Mouse (Mus musculus) adrenal gland (tissue): ENCODE data around the gene Srsf7.
"Not testable (repeated sequence)": the region's sequence is repeated elsewhere in the genome, so short reads cannot be mapped to it uniquely, and the experiment has no call there.

Experiments used
- intact Hi-C: fragments of 180-260 bp; cut with DNase I; formaldehyde crosslinking; loops from one replicate; pipeline ENCODE4 v1.15.1; 2025
- long read RNA-seq, 2 experiments: library from polyadenylated mRNA; unstranded; transcript quantifications; one replicate each; pipeline ENCODE4 v2.0.0; 2020; ENCODE audit warnings: borderline replicate concordance in 1 of 2; ENCODE audit not compliant: insufficient replicate concordance in 1 of 2

Gene Srsf7
- long read RNA-seq, experiment 1, partial matches to known transcripts = 2 of 12 reads
- long read RNA-seq, experiment 1, other reads (novel, unspliced or antisense) = 1 of 12 reads
- long read RNA-seq, experiment 2, transcript Srsf7-208 (8 exons, 1,040 nt) = major isoform, 7 of 28 reads
- long read RNA-seq, experiment 2, partial matches to known transcripts = 4 of 28 reads
- long read RNA-seq, experiment 2, other reads (novel, unspliced or antisense) = 12 of 28 reads

GRCm38 (mm10) chr17:80206671-80207581 lies at the start of gene Srsf7, which contains the start of gene Ttc39d:
Srsf7 (minus strand) TSS chr17:80207307.
Ttc39d (plus strand) TSS chr17:80207460.
- intact Hi-C loops = no loop called here

GRCm38 (mm10) chr17:80255208-80255607 lies 48.1 kb upstream of the Srsf7 start:
- intact Hi-C loops = no loop called here

GRCm38 (mm10) chr17:80254421-80254820 lies 47.3 kb upstream of the Srsf7 start:
- intact Hi-C loops = no loop called here

GRCm38 (mm10) chr17:80252757-80253525 lies 45.8 kb upstream of the Srsf7 start:
- intact Hi-C loops = no loop called here

- intact Hi-C loops = no loop called here
These were observed 36.0 kb upstream of the Srsf7 start for GRCm38 (mm10) chr17:80243116-80243515.

- intact Hi-C loops = no loop called here
These were observed 34.5 kb upstream of the Srsf7 start for GRCm38 (mm10) chr17:80241594-80241993.

- intact Hi-C loops = no loop called here
These were observed 30.4 kb upstream of the Srsf7 start for GRCm38 (mm10) chr17:80237475-80237874.

- intact Hi-C loops = no loop called here
These were observed 29.7 kb upstream of the Srsf7 start for GRCm38 (mm10) chr17:80236805-80237204.

GRCm38 (mm10) chr17:80235477-80235876 lies 28.4 kb upstream of the Srsf7 start:
- intact Hi-C loops = no loop called here

GRCm38 (mm10) chr17:80234376-80234775 lies 27.3 kb upstream of the Srsf7 start:
- intact Hi-C loops = no loop called here

GRCm38 (mm10) chr17:80233844-80234243 lies 26.7 kb upstream of the Srsf7 start:
- intact Hi-C loops = no loop called here

- intact Hi-C loops = no loop called here
These were observed 22.3 kb upstream of the Srsf7 start for GRCm38 (mm10) chr17:80229396-80229795.

GRCm38 (mm10) chr17:80225142-80225541 lies 18.0 kb upstream of the Srsf7 start:
- intact Hi-C loops = not testable (repeated sequence)

- intact Hi-C loops = no loop called here
These were observed 17.4 kb upstream of the Srsf7 start, which contains the start of gene Gemin6 for GRCm38 (mm10) chr17:80224326-80225116. Gemin6 (plus strand) TSS chr17:80224441.

GRCm38 (mm10) chr17:80223829-80224228 lies 16.7 kb upstream of the Srsf7 start:
- intact Hi-C loops = no loop called here

GRCm38 (mm10) chr17:80221890-80222628 lies 15.0 kb upstream of the Srsf7 start:
- intact Hi-C loops = no loop called here

- intact Hi-C loops = no loop called here
These were observed 14.1 kb upstream of the Srsf7 start for GRCm38 (mm10) chr17:80221202-80221601.

- intact Hi-C loops = no loop called here
These were observed 13.0 kb upstream of the Srsf7 start for GRCm38 (mm10) chr17:80220131-80220530.

GRCm38 (mm10) chr17:80213998-80214397 lies 6.9 kb upstream of the Srsf7 start:
- intact Hi-C loops = not testable (repeated sequence)

- intact Hi-C loops = no loop called here
These were observed 821 bp downstream of the Srsf7 start for GRCm38 (mm10) chr17:80206301-80206670.
